Mouse (Mus musculus): ENCODE measurements at regions not wholly inside any gene's neighbourhood (a gene's known extent, or its start where the extent isn't known, plus 50 kb on each side); places are given as distances from the start of the nearest gene placed in this dataset.
A peak's percentile ranks its signal among the peaks of the same experiment; 100 is the strongest.

DNA sequence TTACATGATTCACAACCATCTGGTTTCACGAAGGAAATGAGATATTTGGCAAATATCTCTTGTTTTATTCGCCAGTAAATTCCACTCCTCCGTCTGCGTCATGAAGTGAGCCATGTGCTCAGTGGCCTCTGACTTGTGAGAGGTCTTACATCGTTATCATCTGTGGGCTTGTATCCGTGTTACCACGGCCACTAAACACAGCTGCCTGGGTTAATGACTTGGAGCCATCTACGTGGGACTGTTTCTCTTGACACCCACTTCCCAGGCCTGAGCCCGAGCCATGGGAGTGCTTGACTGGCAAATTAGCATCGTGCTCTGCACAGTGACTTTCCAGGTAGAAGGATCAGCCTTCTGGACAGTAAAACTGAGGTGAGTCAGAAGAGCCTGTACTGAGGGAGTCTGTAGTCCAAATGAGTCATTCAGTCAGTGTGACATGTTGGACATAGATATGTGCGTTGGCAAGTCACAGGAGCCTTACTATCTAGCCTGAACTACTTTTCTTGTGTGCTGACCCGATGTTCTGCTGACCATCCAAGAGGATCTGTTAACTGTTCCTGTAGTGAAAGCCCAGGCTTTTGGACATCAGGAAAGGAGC lies 137.7 kb downstream of the Tmx1 start:
- no peak for DNase-seq

DNA sequence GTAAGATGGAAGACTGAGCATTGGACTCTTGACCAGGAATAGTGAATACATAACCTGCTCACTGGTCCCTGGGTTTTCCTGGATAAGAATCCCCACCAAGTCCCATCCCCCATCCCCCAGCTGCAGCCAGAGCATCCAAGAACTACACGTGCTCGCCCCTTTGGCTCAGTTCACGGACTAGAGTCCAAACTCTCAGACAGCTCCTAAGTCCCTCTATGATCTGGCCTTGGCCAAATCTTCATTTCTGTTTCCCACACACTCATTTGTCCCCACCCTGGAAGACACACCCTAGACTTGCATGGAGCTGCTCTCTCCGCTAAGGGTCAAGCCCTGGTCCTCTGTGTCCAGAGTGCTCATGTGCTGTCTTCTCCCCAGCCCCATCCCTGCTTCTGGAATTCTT lies 139.9 kb downstream of the Tmx1 start:
- no peak for DNase-seq

- no peak for DNase-seq
These were observed 145.4 kb downstream of the Tmx1 start for GRCm38 (mm10) chr12:70598211-70598701.

DNA sequence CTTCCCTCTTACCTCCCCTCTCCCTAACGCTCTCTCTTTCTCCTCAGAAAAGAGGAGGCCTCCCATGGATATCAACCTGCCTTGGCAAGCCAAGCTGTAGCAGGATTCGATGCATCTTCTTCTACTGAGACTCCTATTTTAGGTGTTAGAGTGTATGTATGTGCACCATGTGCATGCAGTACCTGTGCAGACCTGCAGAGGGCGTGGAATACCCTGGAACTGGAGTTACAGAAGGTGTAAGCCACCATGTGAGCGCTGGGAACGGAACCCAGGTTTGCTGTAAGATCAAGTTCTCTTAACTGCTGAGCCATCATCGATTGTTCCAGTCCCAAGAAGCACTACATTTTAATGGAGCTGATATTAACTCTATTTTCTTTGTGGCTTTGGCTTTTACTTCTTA lies 146.8 kb downstream of the Tmx1 start:
- DNase-seq: no peak

GRCm38 (mm10) chr12:70603869-70604268 lies 151.0 kb downstream of the Tmx1 start:
- DNase-seq: no peak

DNA sequence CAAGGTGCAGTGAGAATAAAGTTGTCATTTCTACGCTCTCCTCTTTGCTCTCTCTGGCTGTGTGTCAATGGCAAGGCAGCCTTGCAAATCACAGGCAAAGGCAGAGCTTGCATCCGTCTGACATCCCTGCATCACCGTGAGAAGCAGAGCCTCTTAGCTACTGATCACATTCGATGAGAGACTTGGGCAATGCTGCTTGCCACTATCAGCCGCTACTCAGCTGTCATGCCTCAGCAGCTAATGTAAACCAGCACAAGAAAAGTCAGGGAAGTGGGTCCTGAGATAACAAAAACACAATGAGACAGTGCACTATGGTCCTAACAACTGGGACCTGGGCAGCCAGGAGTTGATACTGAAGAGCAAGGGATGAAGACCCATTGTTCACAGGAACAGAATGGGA lies 155.8 kb downstream of the Tmx1 start:
- no peak for DNase-seq

- peak; percentile 21 for DNase-seq
These were observed 156.4 kb downstream of the Tmx1 start for GRCm38 (mm10) chr12:70609116-70609871.

- DNase-seq: no peak
These were observed 159.0 kb downstream of the Tmx1 start for GRCm38 (mm10) chr12:70611891-70612290.

DNA sequence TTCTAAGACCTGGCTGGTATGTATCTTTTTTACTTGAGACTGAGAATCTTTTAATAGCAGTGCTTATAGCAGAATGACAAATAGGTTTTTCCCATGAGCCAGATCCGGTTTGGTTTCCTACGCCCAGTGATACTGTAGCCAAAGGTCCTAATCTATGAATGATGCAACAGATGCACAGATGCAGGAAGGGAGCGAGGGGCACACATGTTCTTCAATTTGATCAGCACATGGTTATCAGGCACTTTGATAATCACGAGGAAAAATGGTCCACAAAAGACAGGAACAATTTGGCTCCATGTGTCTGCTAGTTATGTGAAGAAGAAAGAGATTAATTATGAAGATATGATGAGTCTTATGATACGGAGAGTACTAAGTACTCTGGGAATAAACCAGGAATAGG lies 160.3 kb downstream of the Tmx1 start:
- DNase-seq: no peak

DNA sequence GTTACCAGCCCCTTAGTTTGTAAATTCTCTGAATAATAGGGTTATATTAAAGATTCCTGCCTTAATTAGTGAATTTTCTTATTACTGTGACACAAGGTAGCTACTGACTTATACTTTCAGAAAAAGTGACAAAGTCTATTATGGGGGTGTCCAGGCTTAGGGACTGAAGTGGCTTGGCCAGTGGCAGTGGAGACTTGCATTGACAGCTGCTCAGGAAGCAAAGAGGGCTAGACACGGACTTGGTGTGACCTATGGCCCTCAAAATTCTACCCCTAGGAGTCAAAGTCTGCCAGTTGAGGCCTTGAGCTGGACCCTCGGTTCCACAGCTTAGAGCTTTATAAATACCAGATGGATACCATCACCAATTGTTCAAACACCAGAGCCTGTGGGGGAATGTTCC lies 161.2 kb downstream of the Tmx1 start:
- DNase-seq: no peak

GRCm38 (mm10) chr12:70614686-70615085 lies 161.8 kb downstream of the Tmx1 start:
- no peak for DNase-seq

- DNase-seq: no peak
These were observed 162.2 kb downstream of the Tmx1 start for GRCm38 (mm10) chr12:70615123-70615522.

GRCm38 (mm10) chr12:70616049-70616448 lies 163.2 kb downstream of the Tmx1 start:
- no peak for DNase-seq

DNA sequence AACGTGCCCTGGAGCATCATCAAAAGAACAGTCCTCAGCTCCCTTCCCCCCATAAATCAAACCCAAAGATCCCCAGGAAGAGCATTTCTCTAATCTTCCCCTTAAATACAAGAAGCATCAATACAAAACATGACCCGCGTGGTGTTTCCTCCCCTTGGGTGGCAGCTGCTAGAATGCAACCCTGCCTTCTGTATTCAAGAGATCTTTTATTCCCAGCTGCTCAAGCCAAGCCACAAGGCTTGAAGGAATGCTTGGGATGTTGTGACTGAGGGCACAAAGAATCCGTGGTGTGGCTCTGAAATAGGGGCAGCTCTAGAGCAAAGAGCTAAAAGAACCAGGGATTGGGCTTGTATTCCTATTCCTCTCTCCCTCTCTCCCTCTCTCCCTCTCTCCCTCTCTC lies 163.6 kb downstream of the Tmx1 start:
- DNase-seq: no peak

DNA sequence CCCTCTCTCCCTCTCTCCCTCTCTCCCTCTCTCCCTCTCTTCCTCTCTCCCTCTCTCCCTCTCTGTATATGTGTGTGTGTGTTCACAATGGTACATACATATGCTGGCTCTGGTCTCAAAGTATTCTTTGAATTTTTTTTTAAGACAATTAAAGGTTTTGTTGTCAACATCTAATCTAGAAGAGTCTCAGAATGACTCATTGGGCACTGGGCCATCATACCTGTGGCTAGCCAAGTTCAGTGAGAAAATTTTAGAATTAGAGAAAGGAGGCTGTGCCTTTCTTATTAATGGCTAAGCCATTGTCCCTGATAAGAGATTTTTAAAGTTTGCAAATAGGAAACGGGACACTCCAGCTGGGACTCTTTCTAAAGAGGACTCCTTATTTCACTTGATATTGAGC lies 164.1 kb downstream of the Tmx1 start:
- no peak for DNase-seq

GRCm38 (mm10) chr12:70617979-70618378 lies 165.1 kb downstream of the Tmx1 start:
- DNase-seq: no peak

- DNase-seq: no peak
These were observed 166.5 kb downstream of the Tmx1 start for GRCm38 (mm10) chr12:70619436-70619835.

- DNase-seq: no peak
These were observed 169.1 kb downstream of the Tmx1 start for GRCm38 (mm10) chr12:70622019-70622418.

GRCm38 (mm10) chr12:70624298-70624980 lies 171.5 kb downstream of the Tmx1 start:
- DNase-seq: no peak

DNA sequence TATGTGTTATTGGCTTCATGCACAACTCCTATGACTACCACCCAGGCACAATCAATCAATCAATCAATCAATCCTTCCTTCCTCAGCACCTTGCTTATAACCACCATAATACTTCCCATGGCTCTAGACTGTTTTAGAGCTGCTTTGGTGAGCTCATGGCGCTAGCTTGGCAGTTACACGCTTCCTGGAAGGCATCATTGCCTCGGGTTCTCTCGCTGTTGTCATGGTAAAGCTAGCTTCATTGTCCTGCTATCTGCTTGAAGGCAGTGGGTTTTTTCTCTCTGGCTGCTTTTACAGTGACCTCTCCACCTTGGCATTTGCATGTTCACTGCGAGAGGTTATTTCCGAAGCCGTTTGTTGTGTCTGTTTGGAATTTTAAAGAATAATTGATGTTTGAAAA lies 174.7 kb downstream of the Tmx1 start:
- DNase-seq: no peak

DNA sequence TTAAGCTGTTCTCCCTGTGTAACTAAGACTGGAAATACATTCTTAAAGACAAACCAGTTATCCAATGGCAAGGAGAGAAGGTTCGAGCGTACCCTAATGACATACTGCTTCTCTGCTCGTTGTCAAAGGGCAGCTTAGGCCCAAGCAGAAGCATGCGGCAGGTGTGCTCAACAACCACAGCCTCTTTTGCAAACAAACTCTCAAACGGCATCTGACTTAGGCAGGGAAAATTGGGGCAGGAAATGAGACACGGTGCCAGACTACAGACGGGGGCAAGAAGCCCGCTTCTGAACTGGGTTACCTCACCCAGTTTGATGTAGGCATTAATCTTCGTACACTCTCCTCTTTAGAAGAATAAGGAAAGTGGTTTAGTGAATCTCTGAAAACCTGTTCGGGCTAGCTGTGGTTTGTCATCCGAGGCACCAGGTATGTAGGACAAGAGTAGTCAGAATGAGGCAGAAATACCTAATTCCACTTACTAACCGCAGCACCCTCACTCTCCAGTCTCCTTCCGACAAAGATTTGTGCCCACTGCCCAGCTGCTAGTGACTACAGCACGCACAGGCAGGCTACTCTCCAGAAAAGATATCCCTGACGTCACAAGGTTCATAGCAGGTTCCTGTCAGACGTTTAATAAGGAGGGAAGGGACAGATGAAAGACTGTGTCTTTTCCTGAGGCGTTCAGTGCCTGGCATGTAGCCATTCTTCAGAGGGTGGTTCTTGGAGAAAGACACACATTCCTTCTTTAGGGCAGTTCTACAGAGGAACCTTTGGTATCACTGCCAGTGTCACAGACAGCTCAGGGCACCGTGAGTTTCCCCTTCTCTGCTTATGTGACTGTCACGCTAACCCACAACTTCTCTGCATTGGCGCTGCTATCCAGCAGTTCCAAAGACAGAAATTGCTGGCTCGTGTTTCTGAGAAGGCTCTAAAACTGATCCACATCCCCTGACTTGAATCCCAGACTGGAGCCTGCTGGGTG lies 175.8 kb downstream of the Tmx1 start:
- DNase-seq: peak; percentile 61

DNA sequence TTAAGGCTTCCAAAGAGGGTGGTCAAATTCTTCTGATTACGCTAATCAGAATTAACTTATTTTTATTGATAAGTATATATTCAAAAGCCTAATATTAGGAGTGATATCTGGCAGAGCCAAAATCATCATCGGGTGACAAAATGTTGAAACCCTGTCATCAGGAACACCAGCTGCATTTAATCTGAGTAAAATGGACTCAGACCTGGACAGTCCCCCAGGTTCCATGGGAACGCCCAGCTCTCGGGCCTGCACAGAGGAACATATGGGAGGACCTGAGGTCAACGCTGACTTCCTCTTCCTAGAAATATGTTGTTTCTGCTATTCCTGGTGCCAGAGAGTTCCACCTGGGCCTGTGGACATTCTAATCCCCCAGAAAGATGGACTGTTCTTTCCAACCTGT lies 176.5 kb downstream of the Tmx1 start:
- no peak for DNase-seq

- no peak for DNase-seq
These were observed 178.4 kb downstream of the Tmx1 start for GRCm38 (mm10) chr12:70631281-70631680.
